Mouse (Mus musculus): Measurements from ENCODE around the gene Apoc3. TPM values are rescaled to one million over a fixed set of nuclear protein-coding genes. Genes with fewer than 3 reads are reported as not detected.

Gene Apoc3
- polyA plus RNA-seq (2015; fragmentation: Nextera tagmentation; extraction: Ambion mirVana): 2.7 and 3.1 TPM in 2 replicates

GRCm38 (mm10) chr9:46235596-46235648 lies at the start of gene Apoc3:
TSS of gene Apoc3 (minus strand) at chr9:46235636.
- Histone ChIP-seq H3K36me3 (no peaks in the 10 kb centered on the region), H3K4me3 (replicated peaks) (no peak within 1 kb of the TSS), H3K27me3 (no peaks in the 10 kb centered on the region), H3K4me2 (no peak within 1 kb of the TSS), H3K27ac (peak within 1 kb of the TSS; percentile 54), H3K9me3 (replicated peaks) (no peaks in the 10 kb centered on the region), H3K4me1 (replicated peaks) (peaks cover 30% of the 10 kb centered on the region), H3K9ac (no peak within 1 kb of the TSS)
- DNase-seq (no peak), ATAC-seq (ENCODE audit: low read depth) (no peak)

- WGBS (ENCODE audit: insufficient replicate concordance): under 1% methylated on average over 55 of the region's 55 CpGs
- Histone ChIP-seq H3K9ac (peak within 1 kb of the TSS; percentile 89), H3K4me3 (replicated peaks) (peak within 1 kb of the TSS; percentile 89), H3K4me2 (peak within 1 kb of the TSS; percentile 74), H3K4me1 (replicated peaks) (peaks cover 23% of the 10 kb centered on the region), H3K9me3 (replicated peaks) (no peaks in the 10 kb centered on the region), H3K27ac (peak within 1 kb of the TSS; percentile 83), H3K36me3 (peaks cover 59% of the 10 kb centered on the region), H3K27me3 (no peaks in the 10 kb centered on the region)
- DNase-seq (peak; percentile 90), ATAC-seq (ENCODE audit: low read depth) (peak; percentile 91)
Observed at GRCm38 (mm10) chr9:46282631-46283436, 47.4 kb upstream of the Apoc3 start, which contains the start of gene Bud13. TSS of gene Bud13 (plus strand) at chr9:46283008.

- Histone ChIP-seq H3K9me3 (replicated peaks) (no peaks in the 10 kb centered on the region), H3K27me3 (peaks cover 14% of the 10 kb centered on the region), H3K4me3 (replicated peaks) (peak overlapping the region; percentile 91), H3K36me3 (peaks cover 51% of the 10 kb centered on the region), H3K9ac (peak overlapping the region; percentile 85; the same call in 1 of the 2 replicates), H3K4me2 (peak overlapping the region; percentile 89), H3K27ac (no peak overlapping the region), H3K4me1 (replicated peaks) (peaks cover 26% of the 10 kb centered on the region)
- DNase-seq (no peak), ATAC-seq (ENCODE audit: low read depth) (no peak)
- WGBS (ENCODE audit: insufficient replicate concordance): 72% methylated on average over 9 of the region's 9 CpGs
Observed at GRCm38 (mm10) chr9:46274494-46274893, 39.1 kb upstream of the Apoc3 start.

- peak; percentile 90 for ATAC-seq (ENCODE audit: low read depth)
- 4% methylated on average over 41 of the region's 45 CpGs for WGBS (ENCODE audit: insufficient replicate concordance)
Observed at GRCm38 (mm10) chr9:46272677-46273454, 37.4 kb upstream of the Apoc3 start, which contains the start of gene Zpr1. TSS of gene Zpr1 (plus strand) at chr9:46273064.

GRCm38 (mm10) chr9:46272070-46272469 lies 36.6 kb upstream of the Apoc3 start:
- Histone ChIP-seq H3K4me2 (peak overlapping the region; percentile 89), H3K4me1 (replicated peaks) (peaks cover 32% of the 10 kb centered on the region), H3K36me3 (peaks cover 28% of the 10 kb centered on the region), H3K9ac (peak overlapping the region; percentile 85; the same call in 1 of the 2 replicates), H3K27ac (peak overlapping the region; percentile 67; the same call in 1 of the 2 replicates), H3K9me3 (replicated peaks) (no peaks in the 10 kb centered on the region), H3K4me3 (replicated peaks) (peak overlapping the region; percentile 91), H3K27me3 (peaks cover 23% of the 10 kb centered on the region)
- 30% methylated on average over 9 of the region's 9 CpGs for WGBS (ENCODE audit: insufficient replicate concordance)
- ATAC-seq (ENCODE audit: low read depth) (no peak), DNase-seq (peak; percentile 10)

More at GRCm38 (mm10) chr9:46272677-46273454, 37.4 kb upstream of the Apoc3 start, which contains the start of gene Zpr1:
- peaks cover 32% of the 10 kb centered on the region for H3K4me1 ChIP-seq (replicated peaks)
- peak; percentile 83 for DNase-seq
- peaks cover 36% of the 10 kb centered on the region for H3K36me3 ChIP-seq
- H3K9me3 ChIP-seq (replicated peaks): no peaks in the 10 kb centered on the region
- peaks cover 23% of the 10 kb centered on the region for H3K27me3 ChIP-seq
- peak within 1 kb of the TSS; percentile 69 for H3K27ac ChIP-seq
- H3K9ac ChIP-seq: peak within 1 kb of the TSS; percentile 85
- peak within 1 kb of the TSS; percentile 89 for H3K4me2 ChIP-seq
- H3K4me3 ChIP-seq (replicated peaks): peak within 1 kb of the TSS; percentile 91

GRCm38 (mm10) chr9:46270782-46271181 lies 35.3 kb upstream of the Apoc3 start:
- WGBS (ENCODE audit: insufficient replicate concordance): 86% methylated on average over 4 of the region's 4 CpGs
- H3K27ac ChIP-seq: no peak overlapping the region
- H3K27me3 ChIP-seq: peaks cover 23% of the 10 kb centered on the region
- H3K4me1 ChIP-seq (replicated peaks): peaks cover 32% of the 10 kb centered on the region
- no peak overlapping the region for H3K4me2 ChIP-seq
- no peak overlapping the region for H3K9ac ChIP-seq
- no peaks in the 10 kb centered on the region for H3K9me3 ChIP-seq (replicated peaks)
- ATAC-seq (ENCODE audit: low read depth): no peak
- DNase-seq: no peak
- H3K36me3 ChIP-seq: peaks cover 15% of the 10 kb centered on the region
- no peak overlapping the region for H3K4me3 ChIP-seq (replicated peaks)

- no peak for DNase-seq
- Histone ChIP-seq H3K27ac (no peak overlapping the region), H3K9me3 (replicated peaks) (no peaks in the 10 kb centered on the region), H3K9ac (no peak overlapping the region), H3K36me3 (no peaks in the 10 kb centered on the region), H3K4me3 (replicated peaks) (no peak overlapping the region), H3K27me3 (peaks cover 23% of the 10 kb centered on the region), H3K4me2 (no peak overlapping the region), H3K4me1 (replicated peaks) (peaks cover 25% of the 10 kb centered on the region)
- ATAC-seq (ENCODE audit: low read depth): no peak
- WGBS (ENCODE audit: insufficient replicate concordance): 67% methylated on average over 5 of the region's 5 CpGs
Observed at GRCm38 (mm10) chr9:46269125-46269524, 33.7 kb upstream of the Apoc3 start.

GRCm38 (mm10) chr9:46268343-46268873 lies 33.0 kb upstream of the Apoc3 start, which contains the start of gene Apoa5:
TSS of gene Apoa5 (plus strand) at chr9:46268633.
- DNase-seq (no peak), ATAC-seq (ENCODE audit: low read depth) (no peak)
- Histone ChIP-seq H3K27ac (no peak within 1 kb of the TSS), H3K27me3 (peaks cover 23% of the 10 kb centered on the region), H3K4me2 (no peak within 1 kb of the TSS), H3K36me3 (no peaks in the 10 kb centered on the region), H3K4me3 (replicated peaks) (no peak within 1 kb of the TSS), H3K9ac (no peak within 1 kb of the TSS), H3K4me1 (replicated peaks) (peaks cover 18% of the 10 kb centered on the region), H3K9me3 (replicated peaks) (no peaks in the 10 kb centered on the region)
- 35% methylated on average over 7 of the region's 7 CpGs for WGBS (ENCODE audit: insufficient replicate concordance)

- no peak overlapping the region for H3K4me3 ChIP-seq (replicated peaks)
- WGBS (ENCODE audit: insufficient replicate concordance): 64% methylated on average over 7 of the region's 7 CpGs
- H3K27ac ChIP-seq: no peak overlapping the region
- H3K36me3 ChIP-seq: no peaks in the 10 kb centered on the region
- H3K4me2 ChIP-seq: no peak overlapping the region
- ATAC-seq (ENCODE audit: low read depth) (no peak), DNase-seq (no peak)
- H3K27me3 ChIP-seq: no peaks in the 10 kb centered on the region
- H3K9ac ChIP-seq: no peak overlapping the region
- H3K4me1 ChIP-seq (replicated peaks): 0 out of 2 replicates have a peak, but pooled peaks cover 4% of the 10 kb centered on the region
- H3K9me3 ChIP-seq (replicated peaks): no peaks in the 10 kb centered on the region
Observed at GRCm38 (mm10) chr9:46261131-46261530, 25.7 kb upstream of the Apoc3 start.

- no peak overlapping the region for H3K4me2 ChIP-seq
- H3K9ac ChIP-seq: no peak overlapping the region
- H3K4me3 ChIP-seq (replicated peaks): no peak overlapping the region
- WGBS (ENCODE audit: insufficient replicate concordance): 73% methylated on average over 6 of the region's 6 CpGs
- no peak for ATAC-seq (ENCODE audit: low read depth)
- H3K27me3 ChIP-seq: no peaks in the 10 kb centered on the region
- 0 out of 2 replicates have a peak, but pooled peaks cover 4% of the 10 kb centered on the region for H3K4me1 ChIP-seq (replicated peaks)
- H3K27ac ChIP-seq: no peak overlapping the region
- no peak for DNase-seq
- no peaks in the 10 kb centered on the region for H3K9me3 ChIP-seq (replicated peaks)
- no peaks in the 10 kb centered on the region for H3K36me3 ChIP-seq
Observed at GRCm38 (mm10) chr9:46259111-46259510, 23.7 kb upstream of the Apoc3 start.

GRCm38 (mm10) chr9:46257546-46257945 lies 22.1 kb upstream of the Apoc3 start:
- ATAC-seq (ENCODE audit: low read depth): no peak
- WGBS (ENCODE audit: insufficient replicate concordance): 54% methylated on average over 3 of the region's 3 CpGs
- H3K27ac ChIP-seq: no peak overlapping the region

More at GRCm38 (mm10) chr9:46257546-46257945, 22.1 kb upstream of the Apoc3 start:
- H3K9me3 ChIP-seq (replicated peaks): no peaks in the 10 kb centered on the region
- no peak overlapping the region for H3K9ac ChIP-seq
- no peaks in the 10 kb centered on the region; the same call in 1 of the 2 replicates for H3K27me3 ChIP-seq
- no peak overlapping the region for H3K4me3 ChIP-seq (replicated peaks)
- 0 out of 2 replicates have a peak, but pooled peaks cover 4% of the 10 kb centered on the region for H3K4me1 ChIP-seq (replicated peaks)
- DNase-seq: no peak
- H3K36me3 ChIP-seq: no peaks in the 10 kb centered on the region
- no peak overlapping the region for H3K4me2 ChIP-seq

Data from liver, embryonic 13.5 days (tissue).